Mouse (Mus musculus) liver, postnatal 0 days (tissue): ENCODE results near the gene Tmem174.

ENCODE experiments used
- CTCF ChIP-seq: sonication (generic); IDR thresholded peaks from 2 replicates; pipeline ENCODE4 v1.5.1; 2016; ENCODE audit warnings: antibody characterized with exemption, low read depth
- EP300 ChIP-seq: IDR thresholded peaks from 2 replicates; pipeline ENCODE4 v1.6.1; 2016; ENCODE audit warnings: antibody characterized with exemption, low read depth, mild to moderate bottlenecking

DNA sequence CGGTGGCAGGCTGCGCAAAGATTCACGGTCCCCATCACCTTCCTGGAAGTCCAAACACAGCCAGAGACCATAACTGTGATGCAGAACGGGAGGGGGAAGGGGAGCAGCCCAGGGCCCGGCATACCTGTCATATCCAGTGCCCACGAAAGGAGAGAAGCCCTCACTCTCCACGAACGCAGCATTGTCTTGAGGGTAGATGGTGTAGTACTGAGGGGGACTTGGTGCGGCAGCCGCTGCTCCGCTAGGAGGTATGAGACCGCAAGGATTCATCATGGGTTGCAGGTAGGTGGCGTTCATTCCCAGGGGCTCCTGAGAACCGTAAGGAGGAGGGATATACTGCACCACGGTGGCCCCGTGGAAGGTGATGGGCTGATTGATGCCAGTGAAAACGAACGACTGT is 639 bp downstream of the Tmem174 start:
- no peak for TF ChIP-seq CTCF
- TF ChIP-seq EP300, result no peak
